ENCODE assay signal across 9 mouse cellular contexts in the genomic region with DNA sequence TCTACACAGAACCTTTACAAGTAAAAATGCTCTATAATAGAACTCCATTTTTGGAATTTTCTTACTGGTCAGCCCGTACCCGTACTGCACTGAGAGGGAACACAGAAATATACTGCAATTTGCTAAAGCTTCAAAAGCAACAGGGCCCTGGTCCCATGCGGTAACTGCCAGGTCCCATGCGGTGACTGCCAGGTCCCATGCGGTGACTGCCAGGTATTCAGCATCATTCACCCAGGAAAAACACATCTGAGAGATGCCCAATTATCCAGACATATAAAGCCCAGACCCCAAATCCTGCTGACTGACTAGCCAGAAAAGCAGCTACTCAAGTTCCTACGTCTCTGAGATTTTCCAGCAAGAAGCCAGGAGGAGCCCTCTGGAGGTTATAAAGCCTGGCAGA. TPM values are rescaled to one million over a fixed set of nuclear protein-coding genes. Genes with fewer than 3 reads are reported as not detected.
DNase-seq lines count a peak whose midpoint lies in the region; ATAC-seq and TF ChIP-seq lines count a peak whose summit lies in the region.
"Had no signal": no experiment of that assay in that cellular context is flagged by ENCODE, and none has a peak within 500 bp of the region (broad histone marks: within the 10 kb centered on the region; RNA-seq: fewer than 3 reads in every experiment).

No protein-coding gene starts in this region.

- peak overlapping the region; percentile 85 for H3K4me2 ChIP-seq in forebrain, embryonic 13.5 days
- H3K4me2 ChIP-seq in liver, embryonic 13.5 days: peak overlapping the region; percentile 87

- DNase-seq in cerebellum, postnatal 14 days: peak; percentile 47 to 63
- no peak for DNase-seq in cerebellum, postnatal 4 days (ENCODE audit: low spot score in 2 of 2)
- no peak for DNase-seq in liver, embryonic 13.5 days
- no peak for DNase-seq in thymus, adult 18-20 months
- no peak for DNase-seq in right cerebral cortex, postnatal 36 days (ENCODE audit: low spot score in 2 of 2)
- no peak for DNase-seq in thymus, postnatal 10 days (ENCODE audit: low spot score in 2 of 2)
- DNase-seq: B cell, adult 2 months had no signal

- H3K36me3 ChIP-seq in C2C12 (ENCODE audit: control insufficient read depth, insufficient read depth): peaks cover 11% of the 10 kb centered on the region
- no peaks in the 10 kb centered on the region for H3K36me3 ChIP-seq in forebrain, embryonic 13.5 days (ENCODE audit: poor library complexity, severe bottlenecking)
- peaks cover 15% of the 10 kb centered on the region for H3K36me3 ChIP-seq in liver, embryonic 13.5 days

- 78% methylated on average over 6 of the region's 6 CpGs for WGBS in forebrain, embryonic 13.5 days
- WGBS in liver, embryonic 13.5 days (ENCODE audit: insufficient replicate concordance): 88% methylated on average over 6 of the region's 6 CpGs

- H3K4me1 ChIP-seq in forebrain, embryonic 13.5 days: peaks cover 53% of the 10 kb centered on the region
- H3K4me1 ChIP-seq in liver, embryonic 13.5 days (replicated peaks): peaks cover 82% of the 10 kb centered on the region

- H3K79me3 ChIP-seq in C2C12 (ENCODE audit: low read depth): peaks cover 72% of the 10 kb centered on the region

- no peak for ATAC-seq in forebrain, embryonic 13.5 days
- no peak for ATAC-seq in liver, embryonic 13.5 days (ENCODE audit: low read depth)

- no peak for TF ChIP-seq CTCF in C2C12 (IDR thresholded peaks at IDR 0.05; ENCODE audit: control insufficient read depth, insufficient read depth, insufficient read length)

- H3ac ChIP-seq in C2C12 (ENCODE audit: control insufficient read depth, insufficient read length, low read depth): peak overlapping the region; percentile 67

- H3K27ac ChIP-seq in forebrain, embryonic 13.5 days: no peak overlapping the region
- peak overlapping the region; percentile 97 for H3K27ac ChIP-seq in liver, embryonic 13.5 days

- H3K27me3 ChIP-seq in C2C12 (ENCODE audit: control insufficient read depth, insufficient read depth, insufficient read length): no peaks in the 10 kb centered on the region
- H3K27me3 ChIP-seq in forebrain, embryonic 13.5 days: no peaks in the 10 kb centered on the region
- H3K27me3 ChIP-seq in liver, embryonic 13.5 days: no peaks in the 10 kb centered on the region

- peaks cover 80% of the 10 kb centered on the region for H3K79me2 ChIP-seq in C2C12 (ENCODE audit: control insufficient read depth, insufficient read depth)

- peak overlapping the region; percentile 82 for H3K4me3 ChIP-seq in C2C12 (ENCODE audit: insufficient read depth, poor library complexity, severe bottlenecking)
- peak overlapping the region; percentile 95 for H3K4me3 ChIP-seq in forebrain, embryonic 13.5 days
- H3K4me3 ChIP-seq in liver, embryonic 13.5 days (replicated peaks): peak overlapping the region; percentile 91

- H3K9ac ChIP-seq in forebrain, embryonic 13.5 days: peak overlapping the region; percentile 92
- peak overlapping the region; percentile 99 for H3K9ac ChIP-seq in liver, embryonic 13.5 days

- no peaks in the 10 kb centered on the region for H3K9me3 ChIP-seq in forebrain, embryonic 13.5 days (replicated peaks)
- H3K9me3 ChIP-seq in liver, embryonic 13.5 days (replicated peaks): no peaks in the 10 kb centered on the region

TF ChIP-seq in C2C12, 6 proteins besides CTCF, POLR2A, EP300 and RAD21:
- TF ChIP-seq MAX (IDR thresholded peaks at IDR 0.05) (no peak), USF1 (IDR thresholded peaks at IDR 0.05; ENCODE audit: low read depth) (no peak), CEBPB (IDR thresholded peaks at IDR 0.05; ENCODE audit: low read depth) (no peak), MYOG (IDR thresholded peaks at IDR 0.05; ENCODE audit: control insufficient read depth, extremely low read depth, insufficient read length) (no peak), MYOD1 (IDR thresholded peaks at IDR 0.05; ENCODE audit: control insufficient read depth, insufficient read length, low read depth) (no peak), FOSL1 (IDR thresholded peaks at IDR 0.05; ENCODE audit: insufficient read depth, low read length, poor library complexity, severe bottlenecking) (no peak)
TF ChIP-seq in C2C12: peak in this region for 0.

RNA-seq across cellular contexts. Expression of a gene that starts 3.1 kb away (rescaled TPM):
- polyA plus RNA-seq in C2C12 (2012; fragmentation: generic; extraction: Trizol): 37.0 TPM
- polyA plus RNA-seq in forebrain, embryonic 13.5 days (2015; fragmentation: Nextera tagmentation; extraction: Ambion mirVana): 17.9 and 18.7 TPM in 2 replicates
- polyA plus RNA-seq in liver, embryonic 13.5 days (2015; fragmentation: Nextera tagmentation; extraction: Ambion mirVana): 20.0 and 21.6 TPM in 2 replicates

RNA-seq across cellular contexts. Expression of a gene that starts 6.0 kb away (rescaled TPM):
- polyA plus RNA-seq in C2C12 (2012; fragmentation: generic; extraction: Trizol): 62.5 TPM
- 47.2 and 50.9 TPM in 2 replicates for polyA plus RNA-seq in forebrain, embryonic 13.5 days (2015; fragmentation: Nextera tagmentation; extraction: Ambion mirVana)
- polyA plus RNA-seq in liver, embryonic 13.5 days (2015; fragmentation: Nextera tagmentation; extraction: Ambion mirVana): 32.6 and 36.9 TPM in 2 replicates

RNA-seq across cellular contexts. Expression of a gene that starts 14.0 kb away (rescaled TPM):
- 171 TPM for polyA plus RNA-seq in C2C12 (2012; fragmentation: generic; extraction: Trizol)
- polyA plus RNA-seq in forebrain, embryonic 13.5 days (2015; fragmentation: Nextera tagmentation; extraction: Ambion mirVana): 288 TPM in 2 replicates
- 199 and 225 TPM in 2 replicates for polyA plus RNA-seq in liver, embryonic 13.5 days (2015; fragmentation: Nextera tagmentation; extraction: Ambion mirVana)

RNA-seq across cellular contexts. Expression of a gene that starts 25.6 kb away (rescaled TPM):
- polyA plus RNA-seq in C2C12 (2012; fragmentation: generic; extraction: Trizol): 54.5 TPM
- polyA plus RNA-seq in forebrain, embryonic 13.5 days (2015; fragmentation: Nextera tagmentation; extraction: Ambion mirVana): 103 and 109 TPM in 2 replicates
- polyA plus RNA-seq in liver, embryonic 13.5 days (2015; fragmentation: Nextera tagmentation; extraction: Ambion mirVana): 18.6 and 19.3 TPM in 2 replicates

RNA-seq across cellular contexts. Expression of a gene that starts 25.9 kb away (rescaled TPM):
- 0.27 TPM for polyA plus RNA-seq in C2C12 (2012; fragmentation: generic; extraction: Trizol)
- polyA plus RNA-seq in forebrain, embryonic 13.5 days (2015; fragmentation: Nextera tagmentation; extraction: Ambion mirVana): 5.8 and 6.3 TPM in 2 replicates
- 0.12 and 0.39 TPM in 2 replicates for polyA plus RNA-seq in liver, embryonic 13.5 days (2015; fragmentation: Nextera tagmentation; extraction: Ambion mirVana)

Comparison
In these comparisons a context has a peak if more than half of its experiments do, and no peak if none do; other contexts are left out.
1. DNase-seq: peak in cerebellum, postnatal 14 days (2 of 2); none in cerebellum, postnatal 4 days (0 of 2), liver, embryonic 13.5 days (single experiment), thymus, adult 18-20 months (0 of 2), right cerebral cortex, postnatal 36 days (0 of 2) and thymus, postnatal 10 days (0 of 2).
2. Peak in every context shown above with its lines, with median percentiles within 50 percentile points of each other: H3K4me3 ChIP-seq.